Mouse (Mus musculus): ENCODE data around the gene Ccdc7a. TPM values are rescaled to one million over a fixed set of nuclear protein-coding genes. Genes with fewer than 3 reads are reported as not detected.

Gene Ccdc7a
- polyA plus RNA-seq (2017; shearing (Covaris generic)) = 0.31 TPM

GRCm38 (mm10) chr8:129065417-129065816 is at the start of gene Ccdc7a:
TSS of gene Ccdc7a (minus strand) at chr8:129065517.

GRCm38 (mm10) chr8:129066834-129067233 is 1.5 kb upstream of the Ccdc7a start, which contains the start of gene Ccdc7b:
TSS of gene Ccdc7b (plus strand) at chr8:129067134.

GRCm38 (mm10) chr8:128798594-128798993 is 266.7 kb downstream of the Ccdc7a start, which contains the start of gene Gm3952:
TSS of gene Gm3952 (minus strand) at chr8:128798694.

GRCm38 (mm10) chr8:128685507-128686428 is 379.5 kb downstream of the Ccdc7a start, which contains the start of gene Itgb1:
TSS of gene Itgb1 (plus strand) at chr8:128685654.

Other genes starting within 250 kb of the Ccdc7a start
- gene Ccdc7b, start 1.6 kb upstream of the Ccdc7a start, polyA plus RNA-seq (2017; shearing (Covaris generic)) = not detected
- not detected for gene Gm10999, start 66.1 kb upstream of the Ccdc7a start, polyA plus RNA-seq (2017; shearing (Covaris generic))
- gene 2610044O15Rik8, start 168.9 kb upstream of the Ccdc7a start, polyA plus RNA-seq (2017; shearing (Covaris generic)) = 9.6 TPM